Mouse (Mus musculus): ENCODE data around the gene Fhl2. TPM values are rescaled to one million over a fixed set of nuclear protein-coding genes. Genes with fewer than 3 reads are reported as not detected.
"Not testable (repeated sequence)": the region's sequence is repeated elsewhere in the genome, so short reads cannot be mapped to it uniquely, and the experiment has no call there.

Gene Fhl2
- polyA plus RNA-seq, 1 experiment from 2014 or later: 16.4 TPM

GRCm38 (mm10) chr1:43137334-43137733 is 59.5 kb downstream of the Fhl2 start:
- ATAC-seq: peak; percentile 80
- Histone ChIP-seq H3K27ac (ENCODE audit: low read length) (peak overlapping the region; percentile 91), H3K9me3 (ENCODE audit: control insufficient read depth, low read length) (no peaks in the 10 kb centered on the region), H3K27me3 (replicated peaks; ENCODE audit: control insufficient read depth, insufficient read depth, low read length) (no peaks in the 10 kb centered on the region), H3K4me1 (replicated peaks; ENCODE audit: control insufficient read depth, insufficient read depth, low read length) (peaks cover 15% of the 10 kb centered on the region), H3K4me3 (replicated peaks; ENCODE audit: low read length) (no peak overlapping the region), H3K9ac (replicated peaks; ENCODE audit: low read depth, low read length) (no peak overlapping the region), H3K4me2 (ENCODE audit: low read length) (no peak overlapping the region), H3K36me3 (ENCODE audit: control insufficient read depth, insufficient read depth) (no peaks in the 10 kb centered on the region)
- 67% methylated on average over 5 of the region's 5 CpGs for WGBS

- WGBS: 78% methylated on average over 2 of the region's 2 CpGs
- H3K9me3 ChIP-seq (ENCODE audit: control insufficient read depth, low read length); H3K36me3 ChIP-seq (ENCODE audit: control insufficient read depth, insufficient read depth); H3K9ac ChIP-seq (replicated peaks; ENCODE audit: low read depth, low read length); H3K4me2 ChIP-seq (ENCODE audit: low read length); H3K4me3 ChIP-seq (replicated peaks; ENCODE audit: low read length); ATAC-seq; H3K27me3 ChIP-seq (replicated peaks; ENCODE audit: control insufficient read depth, insufficient read depth, low read length): not testable (repeated sequence)
- peaks cover 11% of the 10 kb centered on the region for H3K4me1 ChIP-seq (replicated peaks; ENCODE audit: control insufficient read depth, insufficient read depth, low read length)
- peak overlapping the region; percentile 91 for H3K27ac ChIP-seq (ENCODE audit: low read length)
Observed at GRCm38 (mm10) chr1:43136488-43137029, 60.2 kb downstream of the Fhl2 start.

GRCm38 (mm10) chr1:43131591-43131990 is 65.2 kb downstream of the Fhl2 start:
- H3K4me2 ChIP-seq (ENCODE audit: low read length): no peak overlapping the region
- H3K36me3 ChIP-seq (ENCODE audit: control insufficient read depth, insufficient read depth): no peaks in the 10 kb centered on the region
- no peak overlapping the region for H3K27ac ChIP-seq (ENCODE audit: low read length)
- no peak for ATAC-seq
- WGBS: 94% methylated on average over 9 of the region's 9 CpGs
- H3K9me3 ChIP-seq (ENCODE audit: control insufficient read depth, low read length): no peaks in the 10 kb centered on the region
- H3K9ac ChIP-seq (replicated peaks; ENCODE audit: low read depth, low read length): no peak overlapping the region
- H3K4me3 ChIP-seq (replicated peaks; ENCODE audit: low read length): no peak overlapping the region
- H3K27me3 ChIP-seq (replicated peaks; ENCODE audit: control insufficient read depth, insufficient read depth, low read length): no peaks in the 10 kb centered on the region
- peaks cover 5% of the 10 kb centered on the region for H3K4me1 ChIP-seq (replicated peaks; ENCODE audit: control insufficient read depth, insufficient read depth, low read length)

- Histone ChIP-seq H3K4me1 (replicated peaks; ENCODE audit: control insufficient read depth, insufficient read depth, low read length) (no peaks in the 10 kb centered on the region), H3K36me3 (ENCODE audit: control insufficient read depth, insufficient read depth) (no peaks in the 10 kb centered on the region), H3K9ac (replicated peaks; ENCODE audit: low read depth, low read length) (no peak overlapping the region), H3K27ac (ENCODE audit: low read length) (no peak overlapping the region), H3K27me3 (replicated peaks; ENCODE audit: control insufficient read depth, insufficient read depth, low read length) (no peaks in the 10 kb centered on the region), H3K4me3 (replicated peaks; ENCODE audit: low read length) (no peak overlapping the region), H3K9me3 (ENCODE audit: control insufficient read depth, low read length) (no peaks in the 10 kb centered on the region), H3K4me2 (ENCODE audit: low read length) (no peak overlapping the region)
- peak; percentile 59; the same call in 1 of the 2 replicates for ATAC-seq
- WGBS: 71% methylated on average over 5 of the region's 5 CpGs
Observed at GRCm38 (mm10) chr1:43130219-43130981, 66.4 kb downstream of the Fhl2 start.

- no peaks in the 10 kb centered on the region for H3K4me1 ChIP-seq (replicated peaks; ENCODE audit: control insufficient read depth, insufficient read depth, low read length)
- ATAC-seq: no peak
- no peak overlapping the region for H3K9ac ChIP-seq (replicated peaks; ENCODE audit: low read depth, low read length)
- no peaks in the 10 kb centered on the region for H3K36me3 ChIP-seq (ENCODE audit: control insufficient read depth, insufficient read depth)
- H3K4me3 ChIP-seq (replicated peaks; ENCODE audit: low read length): no peak overlapping the region
- H3K27ac ChIP-seq (ENCODE audit: low read length): no peak overlapping the region
- no peak overlapping the region for H3K4me2 ChIP-seq (ENCODE audit: low read length)
- H3K9me3 ChIP-seq (ENCODE audit: control insufficient read depth, low read length): no peaks in the 10 kb centered on the region
- 63% methylated on average over 8 of the region's 8 CpGs for WGBS
- no peaks in the 10 kb centered on the region for H3K27me3 ChIP-seq (replicated peaks; ENCODE audit: control insufficient read depth, insufficient read depth, low read length)
Observed at GRCm38 (mm10) chr1:43127820-43128610, 68.8 kb downstream of the Fhl2 start.

DNA sequence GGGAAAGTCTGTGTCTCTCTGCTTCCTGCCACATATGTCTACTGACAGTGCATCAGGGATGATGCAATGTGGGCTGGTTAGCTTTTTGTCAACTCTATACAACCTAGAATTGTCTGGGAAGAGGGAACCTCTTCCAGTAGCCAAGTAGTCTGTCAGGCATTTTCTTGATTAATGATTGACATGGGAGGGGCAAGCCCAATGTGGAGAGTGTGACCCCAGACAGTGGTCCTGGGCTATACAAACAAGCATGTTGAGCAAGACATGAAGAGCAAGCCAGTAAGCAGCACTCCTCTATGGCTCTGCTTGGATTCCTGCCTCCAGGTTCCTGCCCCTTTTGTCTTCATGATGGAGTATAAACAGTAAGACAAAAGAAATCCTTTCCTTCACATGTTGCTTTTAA is 69.6 kb downstream of the Fhl2 start:
- Histone ChIP-seq H3K4me3 (replicated peaks; ENCODE audit: low read length) (no peak overlapping the region), H3K27me3 (replicated peaks; ENCODE audit: control insufficient read depth, insufficient read depth, low read length) (no peaks in the 10 kb centered on the region), H3K4me1 (replicated peaks; ENCODE audit: control insufficient read depth, insufficient read depth, low read length) (no peaks in the 10 kb centered on the region), H3K36me3 (ENCODE audit: control insufficient read depth, insufficient read depth) (no peaks in the 10 kb centered on the region), H3K9ac (replicated peaks; ENCODE audit: low read depth, low read length) (no peak overlapping the region), H3K4me2 (ENCODE audit: low read length) (no peak overlapping the region), H3K9me3 (ENCODE audit: control insufficient read depth, low read length) (no peaks in the 10 kb centered on the region), H3K27ac (ENCODE audit: low read length) (no peak overlapping the region)
- no peak for ATAC-seq

- no peak for ATAC-seq
Observed at GRCm38 (mm10) chr1:43124726-43125125, 72.1 kb downstream of the Fhl2 start.

GRCm38 (mm10) chr1:43122616-43123015 is 74.2 kb downstream of the Fhl2 start:
- H3K27ac ChIP-seq (ENCODE audit: low read length): no peak overlapping the region
- no peaks in the 10 kb centered on the region for H3K9me3 ChIP-seq (ENCODE audit: control insufficient read depth, low read length)
- peaks cover 7% of the 10 kb centered on the region for H3K36me3 ChIP-seq (ENCODE audit: control insufficient read depth, insufficient read depth)
- ATAC-seq: no peak
- 96% methylated on average over 2 of the region's 2 CpGs for WGBS
- H3K9ac ChIP-seq (replicated peaks; ENCODE audit: low read depth, low read length): no peak overlapping the region
- no peak overlapping the region for H3K4me2 ChIP-seq (ENCODE audit: low read length)
- no peaks in the 10 kb centered on the region for H3K27me3 ChIP-seq (replicated peaks; ENCODE audit: control insufficient read depth, insufficient read depth, low read length)
- H3K4me1 ChIP-seq (replicated peaks; ENCODE audit: control insufficient read depth, insufficient read depth, low read length): no peaks in the 10 kb centered on the region
- H3K4me3 ChIP-seq (replicated peaks; ENCODE audit: low read length): no peak overlapping the region

More at GRCm38 (mm10) chr1:43124726-43125125, 72.1 kb downstream of the Fhl2 start:
- Histone ChIP-seq H3K36me3 (ENCODE audit: control insufficient read depth, insufficient read depth) (no peaks in the 10 kb centered on the region), H3K9me3 (ENCODE audit: control insufficient read depth, low read length) (no peaks in the 10 kb centered on the region), H3K9ac (replicated peaks; ENCODE audit: low read depth, low read length) (no peak overlapping the region), H3K27me3 (replicated peaks; ENCODE audit: control insufficient read depth, insufficient read depth, low read length) (no peaks in the 10 kb centered on the region), H3K4me1 (replicated peaks; ENCODE audit: control insufficient read depth, insufficient read depth, low read length) (no peaks in the 10 kb centered on the region), H3K4me3 (replicated peaks; ENCODE audit: low read length) (no peak overlapping the region), H3K27ac (ENCODE audit: low read length) (no peak overlapping the region), H3K4me2 (ENCODE audit: low read length) (no peak overlapping the region)
- 77% methylated on average over 4 of the region's 4 CpGs for WGBS

GRCm38 (mm10) chr1:43120950-43121349 is 75.8 kb downstream of the Fhl2 start:
- H3K9ac ChIP-seq (replicated peaks; ENCODE audit: low read depth, low read length): no peak overlapping the region
- H3K4me3 ChIP-seq (replicated peaks; ENCODE audit: low read length): no peak overlapping the region
- no peaks in the 10 kb centered on the region for H3K27me3 ChIP-seq (replicated peaks; ENCODE audit: control insufficient read depth, insufficient read depth, low read length)
- no peak for ATAC-seq
- 97% methylated on average over 5 of the region's 5 CpGs for WGBS
- H3K9me3 ChIP-seq (ENCODE audit: control insufficient read depth, low read length): no peaks in the 10 kb centered on the region
- H3K4me2 ChIP-seq (ENCODE audit: low read length): no peak overlapping the region
- no peak overlapping the region for H3K27ac ChIP-seq (ENCODE audit: low read length)
- H3K36me3 ChIP-seq (ENCODE audit: control insufficient read depth, insufficient read depth): peaks cover 13% of the 10 kb centered on the region
- H3K4me1 ChIP-seq (replicated peaks; ENCODE audit: control insufficient read depth, insufficient read depth, low read length): no peaks in the 10 kb centered on the region

All from forebrain, embryonic 16.5 days (tissue).